In the genomic region with DNA sequence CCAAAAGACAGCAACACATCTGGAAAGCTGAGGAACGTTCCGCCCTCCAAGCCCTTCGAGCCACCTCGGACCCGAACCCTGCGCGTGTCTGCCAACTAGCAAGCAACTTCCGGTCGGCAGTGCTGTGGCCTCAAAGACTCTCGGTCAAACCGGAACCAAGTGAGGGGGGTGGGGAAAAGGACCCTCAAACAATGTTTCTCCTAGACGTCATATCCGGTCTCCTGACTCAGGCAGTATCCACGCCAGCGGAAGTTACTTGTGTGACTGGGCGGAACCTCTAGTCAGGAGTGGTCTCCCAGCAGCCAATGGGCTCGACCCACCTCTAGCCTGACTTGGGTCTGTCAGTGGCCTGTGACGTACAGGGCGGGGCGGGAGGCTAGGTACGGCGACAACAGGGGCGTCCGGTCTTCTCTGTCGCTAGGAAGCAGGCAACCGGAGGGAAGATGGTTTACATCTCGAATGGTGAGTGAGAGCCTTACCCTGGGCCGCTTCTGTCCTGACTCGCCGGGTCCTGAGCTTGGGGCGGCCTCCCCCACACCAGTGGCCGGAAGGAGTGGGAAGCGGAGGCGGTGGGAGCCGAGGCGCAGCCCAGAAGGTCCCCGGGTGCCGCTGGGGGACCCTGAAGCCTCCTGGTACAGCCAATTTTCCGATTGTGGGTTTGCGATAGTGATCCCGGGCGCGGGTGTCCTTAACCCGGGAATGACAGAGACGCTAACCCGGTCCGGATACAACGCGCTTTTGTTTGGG, we compare ENCODE assay signal across 8 mouse cellular contexts. TPM values are rescaled to one million over a fixed set of nuclear protein-coding genes. Genes with fewer than 3 reads are reported as not detected.
DNase-seq lines count a peak whose midpoint lies in the region; ATAC-seq lines count a peak whose summit lies in the region.

A gene (plus strand): TSS at position 234 of the 747 bp plus-strand sequence.

- peak; percentile 98 to 99 for ATAC-seq in hematopoietic stem cell, adult 5-6 weeks (replicated peaks in 1 of 2; ENCODE audit: insufficient read depth in 1 of 2, low FRiP score in 2 of 2, low TSS enrichment in 1 of 2, low read depth in 1 of 2, poor library complexity in 2 of 2, severe bottlenecking in 2 of 2)
- ATAC-seq in lung, embryonic 16.5 days (ENCODE audit: low read depth) = peak; percentile 100

- peak within 1 kb of the TSS; percentile 77 for H3K27ac ChIP-seq in lung, embryonic 16.5 days (ENCODE audit: low read length)

- peaks cover 19% of the 10 kb centered on the region for H3K36me3 ChIP-seq in lung, embryonic 16.5 days (ENCODE audit: control insufficient read depth, insufficient read depth, low read length)

- DNase-seq in MEL-GATA-1-ER (ENCODE audit: extremely low read depth, low read depth) = peak; percentile 97
- DNase-seq in cerebellum, adult 8-10 months = peak; percentile 93
- DNase-seq in forelimb bud, embryonic 11.5 days (ENCODE audit: low read depth, low spot score) = peak; percentile 99
- peak; percentile 97 for DNase-seq in layer of hippocampus, adult 9-10 months (ENCODE audit: low spot score)
- DNase-seq in ovary, postnatal 10 days (ENCODE audit: low spot score) = peak; percentile 70
- peak; percentile 91 to 93 for DNase-seq in thymus, postnatal 10 days (ENCODE audit: low spot score in 2 of 2)

- peaks cover 14% of the 10 kb centered on the region for H3K4me1 ChIP-seq in lung, embryonic 16.5 days (replicated peaks; ENCODE audit: control insufficient read depth, insufficient read depth, low read length)

- H3K4me3 ChIP-seq in lung, embryonic 16.5 days (ENCODE audit: low read length) = peak within 1 kb of the TSS; percentile 90

- H3K9me3 ChIP-seq in lung, embryonic 16.5 days (ENCODE audit: control insufficient read depth, low read length) = no peaks in the 10 kb centered on the region

- peak within 1 kb of the TSS; percentile 93 for H3K9ac ChIP-seq in lung, embryonic 16.5 days (ENCODE audit: low read length)

- H3K27me3 ChIP-seq in lung, embryonic 16.5 days (ENCODE audit: control insufficient read depth, insufficient read depth, low read depth, low read length) = no peaks in the 10 kb centered on the region

- under 1% methylated on average over 49 of the region's 49 CpGs for WGBS in lung, embryonic 16.5 days

- peak within 1 kb of the TSS; percentile 83 for H3K4me2 ChIP-seq in lung, embryonic 16.5 days (ENCODE audit: low read depth, low read length)

RNA-seq across cellular contexts. Expression of the gene that starts here (rescaled TPM):
- total RNA-seq in hematopoietic stem cell, adult 5-6 weeks (2017) = 309 and 371 TPM in 2 replicates
- 289 and 290 TPM in 2 replicates for polyA plus RNA-seq in lung, embryonic 16.5 days (2015; fragmentation: Nextera tagmentation; extraction: Ambion mirVana)

Comparison
In these comparisons a context has a peak if more than half of its experiments do, and no peak if none do; other contexts are left out.
1. Peak in every context shown above with its lines: DNase-seq, ATAC-seq, H3K4me3 ChIP-seq and H3K27ac ChIP-seq.